Mouse (Mus musculus): ENCODE measurements around the gene Best1.

Best1 gene

DNA sequence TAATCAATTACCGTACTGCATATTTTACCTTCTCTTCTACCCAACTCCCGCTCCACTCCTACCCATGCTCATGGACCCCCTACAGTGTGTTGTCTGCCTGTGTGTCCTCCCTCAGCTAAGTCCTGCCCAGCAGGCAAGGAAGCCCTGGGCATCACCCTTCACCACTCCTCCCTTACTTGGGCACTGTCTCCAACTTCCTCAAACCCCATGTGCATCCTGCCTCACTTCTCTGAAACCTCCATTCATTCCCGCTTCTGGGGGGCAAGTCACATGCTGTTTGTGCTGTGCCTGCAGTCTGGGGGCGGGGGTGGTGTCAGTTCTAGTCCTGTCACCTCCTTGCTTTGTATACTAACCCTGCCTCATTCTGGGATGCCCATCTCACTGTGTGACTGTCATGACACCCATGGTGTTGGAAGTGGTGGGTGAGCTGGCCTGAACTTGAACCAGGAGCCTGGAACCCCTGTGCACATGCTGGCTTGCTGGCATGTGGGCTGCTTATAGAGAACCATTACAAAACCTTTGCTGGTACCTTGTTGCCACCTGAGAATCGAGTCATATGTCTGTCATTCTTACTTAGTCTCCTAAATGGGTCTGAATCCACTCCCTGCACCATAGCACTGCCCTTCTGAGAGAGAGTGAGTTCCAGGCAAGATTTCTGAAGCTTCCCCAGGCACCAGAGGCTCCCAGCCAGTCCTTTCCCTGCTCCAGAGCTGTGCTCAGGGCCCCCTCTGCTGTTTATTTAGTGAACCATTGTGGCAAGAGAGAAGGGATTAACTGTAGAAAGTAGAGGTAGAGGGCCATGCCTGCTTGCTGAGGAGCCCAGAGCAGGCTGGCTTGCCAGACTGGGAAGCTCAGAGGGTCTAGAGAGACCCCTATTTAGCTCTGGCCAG is 21.2 kb upstream of the Best1 start:
- DNase-seq (ENCODE audit: low spot score): peak; percentile 42

DNA sequence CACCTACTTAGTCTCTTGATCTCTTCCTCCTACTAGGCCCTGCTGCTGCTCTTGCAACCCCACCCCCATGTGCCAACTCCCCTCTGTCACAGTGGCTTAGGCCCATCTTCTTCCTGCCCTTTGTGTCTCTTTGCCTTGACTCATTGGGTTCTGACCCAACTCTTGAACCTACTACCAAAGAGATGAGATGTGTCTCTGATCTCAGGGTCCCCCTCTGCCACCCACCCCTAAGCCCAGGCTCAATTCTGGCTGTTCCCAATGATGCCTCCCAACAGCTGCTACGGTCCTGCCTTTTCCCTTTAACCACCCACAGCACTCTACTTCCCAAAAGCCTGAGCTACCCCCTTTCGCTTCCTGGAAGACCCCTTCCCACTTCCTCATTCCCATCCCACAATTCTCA is 20.5 kb upstream of the Best1 start:
- DNase-seq (ENCODE audit: low spot score): no peak

DNA sequence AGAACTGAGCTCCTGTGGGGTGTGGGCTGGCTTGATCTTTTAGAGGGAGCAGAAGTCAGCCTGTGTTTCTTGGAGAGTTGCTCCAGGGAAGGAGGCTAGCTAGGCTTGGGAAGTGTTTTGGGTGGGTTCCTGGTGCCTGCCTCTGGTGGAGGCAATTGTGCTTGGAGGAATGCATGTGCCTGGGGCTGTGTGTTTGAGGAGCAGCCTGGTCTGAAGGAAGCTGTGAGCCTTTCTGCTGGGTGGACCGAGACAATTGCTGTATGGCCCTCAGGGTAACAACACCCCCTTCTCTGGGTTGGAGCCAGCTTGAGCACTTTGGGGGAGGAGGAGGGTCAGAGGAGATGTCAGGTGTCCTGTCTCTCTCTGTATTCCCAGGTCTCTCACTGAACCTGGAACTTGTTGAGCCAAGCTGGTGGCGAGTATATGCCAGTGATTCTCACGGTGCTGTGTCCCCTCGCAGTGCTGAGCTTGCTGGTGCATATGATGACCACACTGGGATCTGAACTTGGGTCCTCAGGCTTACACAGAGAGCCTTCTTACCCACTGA is 17.9 kb upstream of the Best1 start:
- DNase-seq (ENCODE audit: low spot score): no peak

DNA sequence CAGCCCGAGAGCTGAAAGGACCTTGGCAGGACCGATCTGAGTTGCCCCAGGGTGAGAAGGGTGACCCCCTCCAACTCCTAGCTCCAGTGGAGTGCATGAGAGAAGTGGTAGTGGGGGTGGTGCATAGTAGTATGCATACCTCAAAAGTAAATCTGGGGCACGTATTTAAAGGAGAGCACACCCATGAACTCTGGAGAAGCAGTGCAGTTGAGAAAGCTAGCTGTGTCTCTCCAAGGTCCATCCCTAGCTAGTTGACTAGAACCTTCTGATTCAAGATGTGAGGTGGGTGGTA is 17.0 kb upstream of the Best1 start:
- no peak for DNase-seq (ENCODE audit: low spot score)

DNA sequence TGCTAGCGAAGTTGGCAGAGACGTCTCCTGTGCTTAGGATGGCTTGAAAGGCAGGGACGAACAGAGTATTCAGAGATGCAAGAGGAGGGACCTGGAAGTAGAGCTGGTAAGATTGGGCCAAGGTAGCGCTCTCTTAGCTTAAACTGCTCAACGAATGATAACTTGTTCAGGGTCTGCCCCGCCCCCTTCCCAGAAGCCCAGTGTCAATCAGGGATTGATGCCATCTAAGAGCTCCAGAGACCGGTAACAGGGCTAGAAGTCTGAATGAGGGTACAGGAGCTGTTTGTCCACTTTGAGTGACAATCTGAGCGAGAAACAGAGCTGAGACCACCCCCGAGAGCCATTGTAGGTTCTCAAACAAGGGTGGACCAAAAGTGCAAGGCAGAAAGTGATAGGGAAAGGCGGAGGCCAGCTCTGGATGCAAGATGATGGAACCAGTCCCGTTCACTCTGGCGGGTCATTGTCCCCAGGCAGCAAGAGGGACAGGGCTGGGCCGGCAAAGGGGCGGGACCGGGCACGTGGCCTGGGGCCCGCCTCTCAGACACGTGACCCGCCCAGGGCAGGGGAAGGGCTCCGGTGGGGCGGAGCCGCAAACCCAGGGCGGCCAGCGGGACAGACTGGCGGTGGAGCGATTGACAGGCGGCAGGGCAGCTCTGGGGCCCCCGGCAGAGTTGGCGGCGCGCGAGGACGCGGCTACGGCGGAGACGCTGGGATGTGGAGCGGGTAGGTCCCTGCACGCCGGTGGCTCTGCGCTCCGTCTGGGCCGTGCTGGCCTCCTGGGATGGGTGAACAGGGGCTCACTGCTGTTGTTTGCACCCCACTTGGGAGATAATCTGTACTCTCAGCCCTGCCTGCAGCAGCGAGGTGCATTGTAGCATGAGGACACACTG is 16.4 kb upstream of the Best1 start:
- peak; percentile 87 for DNase-seq (ENCODE audit: low spot score)

DNA sequence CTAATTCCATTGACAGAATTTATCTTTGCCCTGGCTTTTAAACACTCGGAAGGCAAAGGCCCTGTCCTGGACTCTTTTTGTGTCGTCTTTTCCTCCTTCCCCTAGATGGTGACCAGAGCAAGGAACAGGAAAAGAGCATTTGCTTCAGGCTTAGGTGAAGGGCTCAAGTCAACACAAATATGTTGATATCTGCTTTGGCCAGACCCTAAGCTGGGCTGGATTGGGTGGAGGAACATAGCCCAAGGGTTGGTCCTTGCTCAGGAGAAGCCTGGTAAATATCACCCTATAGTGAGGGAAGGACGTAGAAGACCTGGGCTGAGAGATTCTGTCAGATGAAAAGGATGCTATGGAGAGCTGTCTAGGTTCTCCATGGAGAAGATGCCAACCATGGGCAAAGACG is 14.7 kb upstream of the Best1 start:
- no peak for DNase-seq (ENCODE audit: low spot score)

DNA sequence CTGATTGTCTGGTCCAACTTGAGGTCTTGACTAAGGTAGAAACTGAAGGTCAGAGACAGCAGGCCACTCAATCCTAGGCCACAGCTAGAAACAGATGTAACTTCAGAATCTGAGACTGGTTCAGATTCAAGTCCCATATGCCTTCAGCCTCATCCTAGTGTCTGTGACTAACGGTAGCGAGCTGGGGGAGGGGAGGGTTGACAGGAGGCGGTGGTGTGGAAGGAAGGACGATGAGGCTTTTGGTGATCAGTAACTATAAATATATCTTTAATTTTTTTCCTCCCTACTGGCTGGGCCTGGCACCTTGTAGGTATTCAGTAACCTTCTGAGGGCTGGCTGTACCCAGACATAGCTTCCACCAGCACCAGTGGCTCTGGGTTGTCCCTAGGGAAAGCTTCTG is 14.0 kb upstream of the Best1 start:
- DNase-seq (ENCODE audit: low spot score): no peak

DNA sequence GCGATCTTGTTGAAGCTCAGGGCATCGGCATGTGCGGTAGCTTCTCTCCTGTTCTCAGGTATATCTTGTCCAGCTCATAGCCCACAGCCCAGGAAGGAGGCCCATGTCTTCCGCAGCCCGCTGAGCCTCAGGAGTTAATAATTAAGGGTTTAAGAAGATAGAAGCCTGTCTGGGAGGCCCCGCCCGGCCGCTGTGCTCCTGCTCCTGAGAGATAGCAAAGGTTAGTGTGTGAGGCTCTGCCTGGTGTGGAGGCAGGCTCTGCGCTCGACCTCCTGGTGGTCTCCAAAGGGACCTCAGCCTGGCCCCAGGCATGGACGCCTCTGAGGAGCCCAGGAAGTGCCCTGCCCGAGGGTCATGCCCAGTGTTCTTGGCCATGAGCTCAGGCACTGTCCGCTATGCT is 13.4 kb upstream of the Best1 start:
- no peak for DNase-seq (ENCODE audit: low spot score)

DNA sequence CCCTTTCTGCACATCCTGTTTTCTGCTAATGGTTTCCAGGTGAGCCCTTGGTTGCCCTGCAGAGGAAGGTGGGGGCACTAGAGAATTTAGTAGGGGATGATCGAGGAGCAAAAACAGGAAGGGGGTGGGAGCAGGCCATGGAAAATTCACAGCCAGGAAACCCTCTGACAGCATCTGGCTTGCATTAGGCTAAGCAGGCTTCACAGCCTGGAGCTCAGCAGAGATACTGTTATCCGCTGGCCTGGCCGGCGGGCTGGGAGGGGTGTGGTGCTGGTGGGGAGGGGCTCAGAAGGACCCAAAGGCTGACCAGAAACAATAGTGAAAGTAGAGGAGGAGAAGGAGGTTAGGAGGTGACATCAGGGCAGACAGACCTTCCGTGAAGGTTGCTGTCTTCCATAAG is 12.5 kb upstream of the Best1 start:
- DNase-seq (ENCODE audit: low spot score): no peak

DNA sequence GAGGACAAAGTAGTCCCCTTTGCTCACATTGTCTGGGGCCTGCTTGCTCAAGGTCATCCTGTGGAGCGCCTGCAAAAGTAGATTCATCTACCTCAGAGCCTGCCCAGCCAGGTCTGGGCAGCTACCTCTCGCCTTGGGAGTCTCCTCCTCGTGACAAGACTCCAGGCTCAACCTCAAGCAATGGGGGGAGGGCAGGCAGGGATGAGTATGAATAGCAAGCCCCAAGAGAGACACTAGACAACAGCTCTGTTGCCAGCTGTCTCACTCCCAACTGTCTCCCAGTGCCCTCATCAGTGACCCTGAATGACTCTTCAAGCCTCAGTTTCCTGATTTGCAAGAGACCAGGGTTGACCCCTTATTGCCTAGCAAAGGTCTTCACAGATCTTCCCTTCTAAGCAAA is 11.9 kb upstream of the Best1 start:
- DNase-seq (ENCODE audit: low spot score): no peak

DNA sequence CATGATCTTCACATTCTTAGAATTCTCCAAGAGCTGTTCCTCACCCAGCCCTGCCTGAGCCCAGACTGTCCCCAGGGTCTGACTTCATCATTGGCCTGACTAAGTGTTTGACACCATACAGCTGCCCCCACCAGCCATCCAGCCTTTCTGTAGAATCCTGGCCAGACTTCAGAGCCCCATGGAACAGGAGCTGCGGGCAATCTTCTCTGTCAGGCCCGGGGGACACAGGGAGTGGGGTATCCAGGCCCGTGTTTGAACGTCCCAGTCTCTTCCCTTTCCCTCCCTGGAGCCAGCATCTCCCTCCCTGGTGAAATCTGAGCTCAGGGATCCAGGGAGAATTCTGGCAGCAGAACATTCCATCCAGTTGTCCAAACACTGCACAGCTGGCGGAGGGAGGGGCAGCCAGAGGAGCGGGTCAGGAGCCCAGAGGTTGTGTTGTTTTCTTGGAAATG is 11.4 kb upstream of the Best1 start:
- DNase-seq (ENCODE audit: low spot score): no peak

DNA sequence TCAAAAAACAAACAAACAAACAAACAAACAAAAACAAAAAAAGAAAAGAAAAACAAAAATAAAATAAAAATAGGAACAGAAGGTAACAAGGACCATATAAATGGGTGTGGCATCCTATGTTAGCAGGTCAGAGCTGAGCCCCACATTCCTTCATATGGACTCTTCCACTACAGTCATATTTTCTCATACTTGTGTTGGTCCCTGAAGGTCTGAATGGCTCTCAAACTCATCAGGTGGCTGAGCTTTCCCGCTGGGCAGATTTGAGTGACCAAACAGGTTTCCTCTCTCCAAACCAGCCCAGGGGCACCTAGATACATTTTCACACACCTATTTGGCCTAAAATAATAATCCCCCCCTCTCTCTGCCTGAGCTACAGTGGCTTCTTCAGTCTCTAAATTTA is 10.0 kb upstream of the Best1 start:
- DNase-seq (ENCODE audit: low spot score): no peak

DNA sequence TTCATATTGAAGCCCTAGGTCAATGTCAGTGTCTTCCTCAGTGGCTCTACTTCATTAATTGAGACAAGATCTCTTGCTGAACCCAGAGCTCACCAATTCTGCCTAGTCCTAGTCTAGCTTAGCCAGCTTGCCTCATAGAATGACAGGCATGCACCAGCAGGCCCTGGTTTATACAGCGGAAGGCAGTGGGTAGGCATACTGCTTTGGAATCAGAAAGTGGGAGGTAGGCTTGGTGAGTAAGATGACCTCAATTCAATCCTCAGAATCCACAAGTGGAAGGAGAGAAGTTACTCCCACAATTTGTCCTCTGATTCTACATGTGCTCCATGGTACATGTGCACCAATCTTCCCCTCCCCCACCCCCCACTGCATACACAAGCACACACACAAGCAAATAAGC is 2.3 kb upstream of the Best1 start:
- DNase-seq (ENCODE audit: low spot score): no peak

DNA sequence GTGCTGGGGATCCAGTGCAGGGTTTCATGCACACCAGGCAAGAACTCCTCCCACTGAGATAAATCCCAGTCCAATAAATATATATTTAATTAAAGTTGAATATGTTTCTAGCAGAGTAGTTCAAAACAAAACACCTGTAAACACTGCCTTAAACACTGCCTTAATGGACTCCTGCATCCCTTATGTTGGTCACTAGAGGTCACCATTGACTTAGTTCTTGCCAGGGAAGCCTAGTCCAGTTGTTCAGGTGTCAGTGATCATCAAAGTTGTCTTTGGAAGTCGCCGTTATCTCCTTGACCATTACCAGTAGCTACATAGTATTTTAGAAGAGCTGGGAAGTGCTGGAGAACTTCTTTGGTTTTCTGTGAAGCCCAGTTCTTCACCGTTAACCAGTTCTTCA is 1.1 kb downstream of the Best1 start:
- no peak for DNase-seq (ENCODE audit: low spot score)

DNA sequence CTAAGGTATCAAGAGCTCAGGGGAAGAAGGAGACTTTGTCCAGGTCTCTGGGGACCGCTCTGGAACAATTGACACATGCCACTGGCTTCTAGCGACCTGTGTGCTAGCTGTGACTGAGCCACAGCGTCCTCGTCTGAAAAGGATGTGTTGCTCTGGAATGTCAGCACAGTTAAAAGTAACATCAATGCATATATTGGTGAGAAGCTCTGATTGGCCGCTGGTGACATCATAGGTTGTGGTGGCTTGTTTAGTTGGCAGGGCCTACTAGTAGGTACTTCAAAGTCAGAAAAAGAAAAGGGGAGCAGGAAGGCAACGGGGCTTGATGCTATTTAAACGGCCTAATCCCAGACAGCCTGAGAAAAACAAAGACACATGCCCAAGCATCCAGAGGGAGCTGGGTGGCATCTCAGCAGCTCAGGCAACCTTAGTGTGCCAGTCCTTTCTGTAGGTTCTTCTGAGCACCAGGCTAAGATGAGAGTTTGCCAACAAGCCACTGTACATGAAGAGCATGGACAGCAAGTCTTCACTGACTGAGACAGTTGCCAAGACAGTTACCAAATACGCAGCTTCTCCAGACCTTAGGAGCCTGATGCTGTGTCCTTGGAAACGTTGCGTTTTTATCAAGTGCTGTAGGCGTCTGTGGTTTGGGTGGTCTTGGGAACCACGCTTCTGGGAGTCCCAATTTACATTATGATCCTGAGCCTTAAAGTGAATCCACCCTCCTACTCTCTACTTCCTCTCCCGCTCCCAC is 2.5 kb downstream of the Best1 start:
- DNase-seq (ENCODE audit: low spot score): no peak

DNA sequence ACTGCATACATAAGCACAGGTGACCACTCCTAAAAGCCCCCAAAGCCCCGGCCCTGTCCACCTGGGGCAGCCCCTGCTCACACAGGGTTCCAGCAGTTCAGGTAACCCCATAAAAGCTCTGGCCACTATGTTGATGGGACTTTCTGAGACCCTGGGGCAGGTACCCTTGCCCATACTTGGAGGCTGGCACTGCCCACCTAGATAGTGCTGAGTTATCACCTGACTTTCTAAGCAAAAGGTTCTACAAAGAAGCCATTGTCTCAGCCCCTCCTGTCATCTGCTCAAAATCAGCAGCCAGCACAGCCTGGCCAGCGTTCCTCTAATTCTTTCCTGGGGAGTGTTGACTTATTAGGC is 3.4 kb downstream of the Best1 start:
- DNase-seq (ENCODE audit: low spot score): no peak

DNA sequence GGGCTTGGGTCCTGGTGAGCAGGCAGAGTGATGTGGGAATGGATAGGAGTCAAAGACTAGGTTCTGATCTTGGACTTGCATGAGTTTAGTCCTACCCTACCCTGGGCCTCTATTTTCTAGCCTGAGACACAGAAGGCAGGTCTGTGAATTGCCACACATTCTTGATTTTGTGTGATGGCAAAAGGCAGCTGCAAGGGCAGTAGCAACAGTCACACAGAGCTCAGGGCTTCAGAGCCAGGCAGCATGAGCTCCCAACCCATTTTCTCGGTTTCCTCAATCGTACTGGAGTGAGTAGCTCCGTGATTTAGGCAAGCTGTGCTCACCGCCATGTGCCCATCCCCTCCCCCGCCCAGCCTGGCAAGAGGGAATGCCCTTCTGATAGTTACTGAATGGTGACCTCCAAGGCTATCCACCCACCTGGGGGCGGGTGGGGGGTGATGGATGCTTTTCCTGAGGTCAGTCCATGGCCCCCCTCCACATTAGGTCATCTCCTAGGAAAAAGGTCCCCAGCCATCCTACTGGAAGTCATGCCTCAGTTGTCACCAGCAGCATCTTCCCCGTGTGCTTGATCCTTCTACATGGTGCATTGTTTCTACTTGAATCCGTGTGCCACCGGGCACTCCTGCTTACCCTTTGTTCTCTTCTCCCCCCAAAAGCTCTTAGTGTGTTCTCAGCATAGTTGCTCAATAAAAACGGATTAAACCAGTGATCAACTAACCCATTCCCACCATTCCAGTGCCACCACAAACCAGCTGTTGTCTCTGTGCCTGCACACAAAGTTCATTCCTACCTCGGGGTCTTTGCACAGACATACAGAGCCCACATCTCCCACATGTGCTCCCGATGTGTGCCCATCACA is 4.0 kb downstream of the Best1 start:
- DNase-seq (ENCODE audit: low spot score): no peak

DNA sequence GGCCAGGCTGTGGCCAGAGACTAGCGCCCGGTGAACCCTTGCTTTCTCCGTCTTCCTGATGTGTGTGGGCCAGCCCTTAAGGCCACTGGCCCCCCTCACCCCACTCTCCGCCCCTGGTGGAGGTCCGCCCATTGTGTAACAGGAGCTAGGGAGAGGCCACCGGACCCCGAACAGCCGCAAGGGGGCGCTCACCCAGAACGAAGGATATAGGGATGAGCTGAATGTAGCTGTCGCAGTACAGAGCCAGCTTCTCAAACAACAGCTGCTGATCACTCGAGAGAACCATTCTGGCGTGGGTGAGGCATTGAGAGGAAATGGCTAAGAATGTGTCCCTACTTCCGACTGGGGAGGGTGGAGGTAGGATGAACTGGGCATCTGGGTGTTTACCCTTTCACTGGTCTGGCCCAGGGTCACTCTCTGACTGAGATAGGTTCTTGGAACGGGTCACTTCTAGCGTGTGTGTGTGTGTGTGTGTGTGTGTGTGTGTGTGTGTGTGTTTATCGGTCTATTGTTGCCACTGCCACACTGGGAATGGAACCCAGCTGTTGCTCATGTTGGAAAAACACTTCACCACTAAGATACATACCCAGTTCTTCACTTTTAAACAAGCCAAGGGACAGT is 8.3 kb downstream of the Best1 start:
- DNase-seq (ENCODE audit: low spot score): peak; percentile 76

DNA sequence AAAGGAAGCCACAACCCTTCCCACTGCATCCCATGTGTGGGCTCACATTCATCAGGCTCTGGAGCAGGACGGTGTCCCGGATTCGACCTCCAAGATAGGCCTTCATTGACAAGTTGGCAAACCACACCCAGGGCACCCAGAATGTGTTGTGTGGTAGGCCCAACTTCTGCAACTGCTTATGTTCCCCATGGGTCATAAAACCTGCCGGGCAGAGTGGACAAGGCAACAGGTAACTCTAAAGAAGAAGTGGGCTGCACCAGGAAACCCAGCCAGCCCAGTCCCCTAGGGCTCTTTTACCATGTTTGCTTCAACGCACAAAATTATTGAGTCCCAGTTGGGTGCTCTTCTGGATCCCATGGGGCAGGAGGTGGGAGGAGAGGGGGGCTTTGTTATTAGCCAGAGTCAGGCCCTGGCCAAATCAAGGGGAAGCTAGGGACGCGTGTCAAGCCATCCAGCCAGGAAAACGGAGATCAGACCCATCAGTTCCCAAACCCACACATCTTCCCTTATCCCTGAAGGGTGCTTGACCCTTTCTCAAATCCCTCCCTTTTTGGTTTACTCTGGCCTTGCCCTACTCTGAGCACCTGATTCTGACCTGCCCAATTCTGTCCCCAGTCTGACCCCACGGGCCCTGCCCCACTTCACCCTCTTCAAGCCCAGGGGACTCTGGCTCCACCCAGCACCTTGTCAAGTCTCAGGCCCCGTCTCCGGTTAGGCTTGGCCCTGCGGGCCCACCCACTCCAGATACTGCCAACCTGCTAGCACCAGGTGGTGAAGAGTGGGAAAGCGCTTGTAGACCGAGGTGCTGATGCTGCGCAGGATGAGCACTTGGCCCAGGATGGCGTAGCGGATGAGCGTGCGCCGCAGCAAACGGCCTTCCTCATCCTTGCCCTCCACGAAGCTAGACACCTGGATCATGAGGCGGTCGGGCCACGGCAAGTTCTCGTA is 9.1 kb downstream of the Best1 start:
- no peak for DNase-seq (ENCODE audit: low spot score)

DNA sequence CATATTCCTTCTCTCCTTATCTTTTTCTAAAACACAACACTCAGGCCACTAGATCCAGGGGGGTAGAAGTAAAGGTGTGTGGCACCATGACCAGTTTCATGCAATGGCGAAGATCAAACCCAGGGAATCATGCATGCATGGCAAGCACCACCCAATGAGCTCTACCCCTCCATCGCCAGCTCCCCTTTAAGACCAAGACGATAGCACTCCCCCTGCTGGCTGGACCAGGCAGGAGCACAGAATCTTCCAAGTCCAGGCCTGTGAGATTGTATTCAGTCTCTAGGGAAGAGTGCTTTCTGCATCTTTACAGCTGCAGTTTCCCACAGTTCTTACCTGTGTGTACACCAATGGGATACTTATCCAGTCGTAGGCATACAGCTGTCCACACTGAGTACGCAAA is 10.1 kb downstream of the Best1 start:
- peak; percentile 57 for DNase-seq (ENCODE audit: low spot score)
